8 mouse cellular contexts compared by ENCODE assay signal in genomic region chr2:125057250-125057815, GRCm38 (mm10). TPM values are rescaled to one million over a fixed set of nuclear protein-coding genes. Genes with fewer than 3 reads are reported as not detected.
DNase-seq lines count a peak whose midpoint lies in the region; ATAC-seq and TF ChIP-seq lines count a peak whose summit lies in the region.

No protein-coding gene starts in this region.

- peak; percentile 55; the same call in 1 of the 2 replicates for ATAC-seq in intestine, embryonic 14.5 days (replicated peaks; ENCODE audit: low FRiP score, low TSS enrichment, low read depth)
- no peak for ATAC-seq in intestine, embryonic 15.5 days
- ATAC-seq in stomach, postnatal 0 days (ENCODE audit: low FRiP score, low TSS enrichment) = no peak

- no peak overlapping the region for H3K9ac ChIP-seq in intestine, embryonic 14.5 days (ENCODE audit: low read length)
- no peak overlapping the region for H3K9ac ChIP-seq in intestine, embryonic 15.5 days
- no peak overlapping the region for H3K9ac ChIP-seq in stomach, postnatal 0 days (ENCODE audit: low read length)

- H3K4me1 ChIP-seq in intestine, embryonic 14.5 days (replicated peaks; ENCODE audit: control insufficient read depth, insufficient read depth, low read length) = no peaks in the 10 kb centered on the region
- H3K4me1 ChIP-seq in intestine, embryonic 15.5 days (replicated peaks) = no peaks in the 10 kb centered on the region
- H3K4me1 ChIP-seq in stomach, postnatal 0 days (replicated peaks; ENCODE audit: control insufficient read depth, insufficient read depth) = no peaks in the 10 kb centered on the region

- H3K9me3 ChIP-seq in intestine, embryonic 14.5 days (ENCODE audit: control insufficient read depth, low read length) = no peaks in the 10 kb centered on the region
- H3K9me3 ChIP-seq in intestine, embryonic 15.5 days = no peaks in the 10 kb centered on the region
- H3K9me3 ChIP-seq in stomach, postnatal 0 days (ENCODE audit: control insufficient read depth, low read length) = no peaks in the 10 kb centered on the region

- no peak overlapping the region for H3K4me2 ChIP-seq in intestine, embryonic 14.5 days (ENCODE audit: low read length)
- H3K4me2 ChIP-seq in intestine, embryonic 15.5 days (replicated peaks) = no peak overlapping the region
- no peak overlapping the region for H3K4me2 ChIP-seq in stomach, postnatal 0 days (replicated peaks; ENCODE audit: low read depth)

- TF ChIP-seq EP300 in stomach, postnatal 0 days (optimal IDR thresholded peaks at IDR 0.05) = no peak

- no peaks in the 10 kb centered on the region for H3K27me3 ChIP-seq in intestine, embryonic 14.5 days (replicated peaks; ENCODE audit: control insufficient read depth, insufficient read depth, low read length)
- no peaks in the 10 kb centered on the region for H3K27me3 ChIP-seq in intestine, embryonic 15.5 days (replicated peaks)
- no peaks in the 10 kb centered on the region for H3K27me3 ChIP-seq in stomach, postnatal 0 days (ENCODE audit: control insufficient read depth, insufficient read depth, low read length)

- H3K36me3 ChIP-seq in intestine, embryonic 14.5 days (ENCODE audit: control insufficient read depth, insufficient read depth, low read length) = no peaks in the 10 kb centered on the region
- H3K36me3 ChIP-seq in intestine, embryonic 15.5 days = no peaks in the 10 kb centered on the region
- H3K36me3 ChIP-seq in stomach, postnatal 0 days (ENCODE audit: control insufficient read depth, insufficient read depth, low read length) = no peaks in the 10 kb centered on the region

- no peak overlapping the region for H3K4me3 ChIP-seq in intestine, embryonic 14.5 days (ENCODE audit: low read depth, low read length)
- no peak overlapping the region for H3K4me3 ChIP-seq in intestine, embryonic 15.5 days (replicated peaks)
- H3K4me3 ChIP-seq in stomach, postnatal 0 days (ENCODE audit: low read depth, low read length) = no peak overlapping the region

- peak; percentile 65 for TF ChIP-seq CTCF in stomach, postnatal 0 days (IDR thresholded peaks at IDR 0.05; ENCODE audit: low read depth)

- no peak for DNase-seq in intestine, embryonic 14.5 days (ENCODE audit: low spot score)
- peak; percentile 17 for DNase-seq in 416B (ENCODE audit: low read depth)
- peak; percentile 53 for DNase-seq in Muller cell, postnatal 12 days (ENCODE audit: inconsistent ontology term)
- peak; percentile 23 to 68 for DNase-seq in kidney, postnatal 36 days
- no peak for DNase-seq in stomach, postnatal 0 days (ENCODE audit: low spot score)
- no peak for DNase-seq in gastrocnemius, adult 18-20 months (ENCODE audit: low spot score)
- DNase-seq in thymus, postnatal 0 days (ENCODE audit: low spot score) = no peak

- WGBS in intestine, embryonic 14.5 days = 25% methylated on average over 7 of the region's 7 CpGs
- 27% methylated on average over 7 of the region's 7 CpGs for WGBS in intestine, embryonic 15.5 days
- WGBS in stomach, postnatal 0 days = 24% methylated on average over 7 of the region's 7 CpGs

- no peak overlapping the region for H3K27ac ChIP-seq in intestine, embryonic 14.5 days (ENCODE audit: low read depth)
- no peak overlapping the region for H3K27ac ChIP-seq in intestine, embryonic 15.5 days
- no peak overlapping the region for H3K27ac ChIP-seq in stomach, postnatal 0 days (replicated peaks)

RNA-seq across cellular contexts. Expression of gene Slc24a5, which starts 10.6 kb away (rescaled TPM):
- 4.4 TPM in 2 replicates for polyA plus RNA-seq in intestine, embryonic 14.5 days (2014; fragmentation: Nextera tagmentation; extraction: Ambion mirVana)
- 1.4 and 2.1 TPM in 2 replicates for polyA plus RNA-seq in intestine, embryonic 15.5 days (2015; fragmentation: Nextera tagmentation; extraction: Ambion mirVana)
- polyA plus RNA-seq in stomach, postnatal 0 days (2015; fragmentation: Nextera tagmentation; extraction: Ambion mirVana) = 0.62 and 0.73 TPM in 2 replicates
- not detected for total RNA-seq in gastrocnemius, adult 18-20 months (2021)
- 0.80 and 1.3 TPM in 2 replicates for polyA plus RNA-seq in thymus, postnatal 0 days (2015; fragmentation: Nextera tagmentation; extraction: Ambion mirVana)

Comparison
In these comparisons a context has a peak if more than half of its experiments do, and no peak if none do; other contexts are left out.
1. DNase-seq: peak in 416B (single experiment), Muller cell, postnatal 12 days (single experiment) and kidney, postnatal 36 days (2 of 2); none in intestine, embryonic 14.5 days (single experiment), stomach, postnatal 0 days (single experiment), gastrocnemius, adult 18-20 months (single experiment) and thymus, postnatal 0 days (single experiment).